Mouse (Mus musculus) spleen, embryonic (tissue): ENCODE measurements around the gene Ccl2.

ENCODE experiments used
- CTCF ChIA-PET: fragments of 350-600 bp; sonication (Branson Sonifier 250); formaldehyde crosslinking; loops from one replicate; lab custom pipeline; 2022; lab: Charles Lee

The Ccl2 gene

GRCm38 (mm10) chr11:82035356-82035755 lies at the start of gene Ccl2:
Gene Ccl2, plus strand, starts transcription at chr11:82035571.
- CTCF ChIA-PET: no interaction called here

GRCm38 (mm10) chr11:81996172-81996841 lies 39.1 kb upstream of the Ccl2 start:
- CTCF ChIA-PET: interaction anchor here (0.8 kb wide), 2 partner anchors 51 to 181 kb away, joined by 3 to 4 read pairs; no protein-coding TSS in a partner anchor

DNA sequence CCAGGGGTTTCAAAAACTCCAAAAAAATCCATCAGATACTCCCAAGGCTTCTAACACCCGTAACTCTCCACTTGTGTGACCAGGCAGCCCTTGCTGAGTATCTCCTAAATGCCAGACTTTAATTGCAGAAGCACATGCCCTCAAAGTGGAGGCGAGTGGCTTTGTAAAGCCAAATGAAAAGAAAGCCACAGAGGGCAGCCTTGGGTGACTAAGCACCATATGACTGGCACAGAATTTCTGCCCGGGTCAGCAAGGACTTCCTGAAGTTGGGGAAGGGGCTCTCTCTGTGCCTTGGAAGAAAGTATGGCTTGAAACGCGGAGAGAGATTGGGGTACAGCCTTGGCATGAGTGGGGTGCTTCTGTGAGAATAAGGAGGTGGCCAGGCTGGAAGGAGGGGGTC lies 38.3 kb upstream of the Ccl2 start:
- CTCF ChIA-PET: no interaction called here

DNA sequence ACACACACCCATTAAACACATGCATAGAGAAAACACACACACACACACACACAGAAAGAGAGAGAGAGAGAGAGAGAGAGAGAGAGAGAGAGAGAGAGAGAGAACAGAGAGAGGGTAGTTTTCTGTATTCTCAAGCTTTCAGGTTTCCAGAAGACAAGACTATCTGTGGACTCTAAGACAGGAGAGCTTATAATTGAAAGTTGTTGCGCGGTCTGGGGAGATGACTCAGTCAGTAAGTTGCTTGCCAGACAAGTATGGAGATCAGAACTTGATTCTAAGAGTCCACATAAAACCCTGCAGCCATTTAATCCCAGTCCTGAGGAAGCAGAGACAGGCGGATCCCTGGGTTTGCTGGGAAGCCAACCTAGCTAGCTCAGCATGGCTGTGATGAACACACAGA lies 36.7 kb upstream of the Ccl2 start:
- CTCF ChIA-PET: no interaction called here

GRCm38 (mm10) chr11:81999469-81999868 lies 35.9 kb upstream of the Ccl2 start:
- CTCF ChIA-PET: no interaction called here

DNA sequence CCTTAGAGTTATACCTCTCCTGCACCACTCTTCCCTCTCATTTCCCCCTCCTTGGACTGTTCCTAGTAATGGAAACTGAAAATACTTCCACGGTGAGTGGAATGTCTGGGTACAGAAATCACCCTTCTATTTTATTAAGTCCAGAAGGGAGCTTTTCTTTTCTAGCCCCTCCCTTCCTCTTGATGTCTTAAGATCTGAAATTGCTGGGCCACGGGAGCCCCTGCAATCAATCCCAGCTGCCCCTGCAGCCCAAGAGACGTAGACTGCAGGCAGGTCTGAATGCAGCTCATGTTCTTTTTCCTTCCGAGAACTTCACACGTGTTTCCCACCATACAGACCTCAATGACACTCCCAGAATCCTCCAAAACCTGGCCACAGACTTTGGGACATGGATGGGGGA lies 34.8 kb upstream of the Ccl2 start:
- CTCF ChIA-PET: no interaction called here

DNA sequence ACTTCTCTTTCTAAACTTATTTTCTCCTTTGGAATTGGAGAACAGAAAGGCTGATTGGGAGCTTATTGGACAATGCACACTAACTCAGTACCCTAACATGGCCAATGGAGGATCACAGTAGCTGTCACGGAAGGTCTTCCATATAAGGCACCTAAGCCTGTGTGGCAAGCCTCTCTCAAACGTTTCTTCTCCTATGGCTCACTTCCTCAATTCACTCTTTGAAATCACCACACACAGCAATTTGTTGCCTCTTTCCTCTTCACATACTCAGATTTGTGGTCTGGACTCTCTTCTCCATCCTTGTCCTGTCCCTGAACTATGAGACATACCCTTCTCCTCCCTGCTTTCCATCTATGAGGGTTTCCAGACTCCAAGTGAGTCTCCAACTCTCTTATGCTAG lies 30.6 kb upstream of the Ccl2 start:
- CTCF ChIA-PET: no interaction called here

GRCm38 (mm10) chr11:82006796-82007423 lies 28.5 kb upstream of the Ccl2 start:
- CTCF ChIA-PET: no interaction called here

DNA sequence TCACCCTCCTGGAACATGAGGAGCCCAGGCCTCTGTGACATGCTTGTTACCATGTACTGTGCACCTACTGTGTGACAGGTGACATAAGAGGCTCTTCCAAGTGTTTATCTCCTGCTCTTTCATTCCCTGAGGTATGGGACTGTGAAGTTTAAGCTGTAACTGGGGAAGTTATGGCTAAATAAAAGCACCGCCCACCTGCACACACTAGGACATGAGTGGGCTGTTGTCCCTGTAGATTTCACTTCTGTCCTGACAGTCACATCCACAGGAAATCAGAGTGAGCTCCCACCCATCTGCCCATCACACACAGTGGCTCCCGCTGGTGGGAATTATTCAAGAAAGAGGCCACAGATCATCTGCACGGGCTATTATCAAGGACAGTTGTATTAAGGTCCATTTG lies 25.3 kb upstream of the Ccl2 start:
- CTCF ChIA-PET: no interaction called here

GRCm38 (mm10) chr11:82011411-82012193 lies 23.8 kb upstream of the Ccl2 start:
- CTCF ChIA-PET: no interaction called here

- CTCF ChIA-PET: no interaction called here
Measured at GRCm38 (mm10) chr11:82013756-82014155, 21.6 kb upstream of the Ccl2 start.

DNA sequence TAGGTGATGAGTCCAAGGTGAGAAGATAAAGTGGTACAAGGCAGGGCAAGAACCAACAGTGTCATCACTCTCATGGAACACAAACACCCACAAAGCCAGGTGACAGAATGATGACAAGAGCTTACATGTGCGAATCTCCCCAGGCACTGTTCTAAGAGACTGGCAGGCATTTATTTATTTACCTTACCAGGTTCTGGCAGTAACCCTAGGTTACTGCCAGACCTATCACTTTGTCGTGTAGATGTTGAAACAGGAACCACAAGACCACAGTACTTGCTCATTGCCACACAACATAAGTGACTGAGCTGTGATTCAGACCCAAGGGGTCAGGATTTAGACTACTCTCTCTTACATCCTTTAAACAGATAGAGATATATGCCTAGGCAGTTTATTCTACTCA lies 20.3 kb upstream of the Ccl2 start:
- CTCF ChIA-PET: no interaction called here

DNA sequence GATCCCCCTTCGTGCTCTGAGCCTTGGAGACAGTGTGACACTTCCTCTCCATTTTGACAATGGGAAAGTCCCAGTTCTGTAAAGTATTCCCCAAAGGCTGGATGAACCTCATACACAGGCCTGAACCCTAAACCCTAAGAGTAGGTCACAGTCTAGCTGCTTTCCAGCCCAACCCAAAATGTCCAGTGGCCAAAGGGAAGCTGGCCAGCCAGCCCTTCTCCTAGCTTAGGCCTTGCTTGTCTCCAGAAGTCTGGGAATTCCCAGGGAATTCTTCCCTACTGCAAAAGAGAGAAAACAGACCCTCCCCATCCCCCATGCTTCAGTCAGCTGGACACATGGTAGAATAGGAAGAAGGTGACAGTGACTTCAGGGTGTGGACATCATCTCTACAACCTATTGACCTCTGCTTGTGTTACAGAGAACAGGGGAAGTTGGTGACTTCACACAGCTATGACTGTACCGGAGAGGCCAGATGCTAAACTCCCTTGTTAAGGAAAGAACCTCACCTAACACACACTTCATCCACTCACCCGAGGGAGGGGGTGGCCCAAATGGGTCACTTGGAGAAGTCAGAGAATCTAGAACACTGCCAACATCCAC lies 19.1 kb upstream of the Ccl2 start:
- CTCF ChIA-PET: no interaction called here

DNA sequence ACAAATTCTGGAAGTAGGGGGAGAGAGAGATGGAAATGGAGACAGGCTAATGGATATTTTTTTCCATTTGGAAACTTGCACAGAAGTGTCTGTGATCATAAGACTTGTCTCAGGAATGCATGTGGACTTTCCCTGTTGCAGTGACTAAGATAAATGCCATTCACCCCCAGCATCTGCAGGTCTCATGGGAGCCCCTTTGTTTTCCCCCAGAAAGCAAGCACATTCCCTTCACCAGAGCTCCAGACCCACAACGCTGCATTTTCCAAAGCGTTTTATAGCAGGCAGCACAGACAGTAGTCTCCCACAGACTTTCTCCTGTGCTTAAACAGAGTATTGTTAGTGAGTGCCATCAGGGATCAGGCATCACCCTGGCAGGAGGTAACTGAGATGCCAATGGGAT lies 16.0 kb upstream of the Ccl2 start:
- CTCF ChIA-PET: no interaction called here

DNA sequence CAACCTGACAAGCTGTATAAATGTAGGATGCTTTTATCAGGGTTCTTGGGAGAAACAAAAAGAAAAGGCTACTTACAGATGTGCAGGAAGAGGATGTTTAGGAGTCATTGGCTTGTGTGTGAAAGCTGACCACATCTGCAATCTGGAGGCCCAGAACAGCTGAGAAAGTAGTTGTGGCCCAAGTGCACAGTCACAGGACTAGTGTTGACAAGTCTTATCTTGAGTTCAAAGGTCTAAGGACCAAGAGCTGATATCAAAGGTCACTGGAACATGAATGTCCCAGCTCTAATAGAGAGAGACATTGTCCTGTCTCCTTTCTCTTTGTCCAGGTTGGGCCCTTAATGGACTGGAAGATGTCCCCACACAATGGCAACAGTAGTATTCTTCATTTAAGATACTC lies 15.6 kb upstream of the Ccl2 start:
- CTCF ChIA-PET: no interaction called here

- CTCF ChIA-PET: no interaction called here
Measured at GRCm38 (mm10) chr11:82021406-82021805, 14.0 kb upstream of the Ccl2 start.

DNA sequence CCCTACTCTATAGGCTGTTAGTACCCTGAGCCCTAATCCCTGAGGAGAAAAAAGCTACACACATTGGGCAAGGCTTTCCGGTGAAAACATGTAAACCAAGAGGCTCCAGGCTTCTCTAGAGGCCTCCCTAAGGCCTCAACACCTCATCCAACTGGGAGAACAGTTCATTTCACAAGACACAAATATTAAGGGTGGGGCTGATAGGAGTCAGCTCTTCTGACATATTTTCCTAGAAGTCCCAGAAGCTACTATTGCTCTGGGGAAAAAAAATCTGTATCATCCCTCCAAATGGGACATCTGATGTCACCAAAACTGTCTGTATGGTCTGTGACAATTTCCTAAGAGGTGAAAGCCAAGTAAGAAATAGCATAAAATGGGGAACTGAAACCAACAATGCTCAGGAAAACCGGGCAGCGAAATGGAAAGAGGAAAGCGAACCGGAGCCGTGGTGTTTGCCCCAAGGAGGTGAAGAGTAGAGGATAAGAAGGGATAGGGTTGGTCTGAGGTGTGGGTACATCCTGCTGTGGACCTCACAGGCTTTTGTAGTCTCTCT lies 12.8 kb upstream of the Ccl2 start:
- CTCF ChIA-PET: no interaction called here

GRCm38 (mm10) chr11:82023769-82024168 lies 11.6 kb upstream of the Ccl2 start:
- CTCF ChIA-PET: no interaction called here

- CTCF ChIA-PET: no interaction called here
Measured at GRCm38 (mm10) chr11:82030171-82030570, 5.2 kb upstream of the Ccl2 start.

DNA sequence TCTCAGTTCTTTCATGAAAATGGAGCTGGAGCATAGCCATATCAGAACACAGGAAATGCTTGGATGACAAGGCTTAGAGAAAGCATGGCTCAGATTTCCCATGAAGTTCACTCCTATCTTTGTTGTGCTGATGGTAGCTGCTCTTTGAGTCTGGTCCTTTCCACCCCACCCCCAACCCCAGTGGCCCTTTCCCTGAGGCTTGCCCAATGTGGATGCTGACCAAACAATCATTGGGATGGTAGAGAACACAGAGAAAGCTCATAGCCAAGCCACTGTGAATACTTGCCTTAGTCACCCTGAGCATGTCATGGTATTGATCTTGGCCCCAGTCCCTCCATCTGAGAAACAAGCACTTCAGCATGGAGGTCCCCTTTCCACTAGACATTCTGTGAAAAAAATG lies 3.2 kb upstream of the Ccl2 start:
- CTCF ChIA-PET: no interaction called here

DNA sequence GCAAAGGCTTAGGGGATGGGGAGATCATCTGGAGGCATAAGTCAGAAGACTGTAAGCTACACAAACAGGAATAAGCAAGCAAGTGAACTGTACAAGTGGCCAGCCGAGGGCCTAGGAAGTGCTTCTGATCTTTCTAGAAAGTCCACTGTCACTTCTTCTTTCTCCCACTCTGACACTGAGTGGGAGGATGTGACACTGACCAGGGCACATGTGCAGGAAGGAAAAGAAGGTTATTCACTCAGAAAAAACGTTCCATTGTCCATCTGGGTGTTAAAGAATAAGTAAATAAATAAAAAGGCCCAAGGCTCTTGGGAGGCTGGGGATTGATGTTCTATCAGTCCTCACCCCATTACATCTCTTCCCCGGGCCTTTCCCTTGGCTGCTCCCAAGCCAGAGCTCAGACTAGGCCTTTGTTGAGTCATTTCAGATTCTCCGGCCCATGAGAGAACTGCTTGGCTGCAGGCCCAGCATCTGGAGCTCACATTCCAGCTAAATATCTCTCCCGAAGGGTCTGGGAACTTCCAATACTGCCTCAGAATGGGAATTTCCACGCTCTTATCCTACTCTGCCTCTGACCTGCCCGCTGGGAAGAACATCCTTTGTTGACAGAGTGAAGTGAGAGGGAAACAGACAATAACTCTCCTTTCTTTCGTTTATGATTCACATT lies 2.6 kb upstream of the Ccl2 start:
- CTCF ChIA-PET: no interaction called here

DNA sequence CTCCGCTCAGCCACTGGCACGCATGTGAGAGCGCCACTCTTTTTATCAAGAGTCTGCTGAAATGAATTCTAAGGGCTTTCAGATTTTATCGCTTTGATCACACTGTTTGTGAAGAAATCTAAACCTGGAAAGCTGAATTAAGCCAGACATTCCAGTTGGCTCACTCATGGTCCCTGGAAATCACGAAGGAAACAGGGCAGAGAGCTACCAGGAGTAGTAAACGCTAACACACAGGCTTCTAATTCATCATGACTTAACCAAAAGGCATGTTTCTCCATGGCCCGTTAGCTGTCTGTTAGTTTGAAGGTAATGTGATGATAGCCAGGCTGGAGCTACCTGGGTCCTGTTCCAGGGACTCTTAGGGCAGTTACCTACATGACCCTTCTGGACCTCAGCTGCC lies 925 bp upstream of the Ccl2 start:
- CTCF ChIA-PET: no interaction called here
